Mouse (Mus musculus) mesoderm, embryonic 11.5 days (tissue): Measurements from ENCODE around the gene Ankrd12.

Experiments
- DNase-seq: peaks from one replicate; pipeline ENCODE4 v3.0.0-alpha.2; 2012; ENCODE audit warnings: low read depth, low spot score

Ankrd12 gene

DNA sequence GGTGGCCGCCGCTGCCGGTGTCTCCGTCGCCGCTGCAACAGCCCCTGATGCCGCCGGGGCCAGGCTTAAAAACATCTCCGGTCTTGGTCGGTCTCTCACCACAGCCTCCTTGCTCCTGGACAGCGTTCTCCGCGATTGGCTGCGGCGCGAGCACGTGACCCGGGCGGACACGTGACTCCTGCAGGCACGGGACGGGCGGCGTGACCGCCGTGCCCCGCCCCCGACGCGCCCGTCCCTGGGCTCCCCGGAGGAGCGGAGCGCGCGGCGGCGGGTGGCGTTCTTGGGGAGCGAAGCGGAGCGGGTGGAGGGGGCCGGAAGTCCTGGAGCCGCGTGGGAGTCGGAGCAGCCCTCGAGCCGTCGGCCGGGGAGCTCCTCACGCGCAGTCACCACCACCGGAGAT is at the start of gene Ankrd12:
TSS of gene Ankrd12 (minus strand) at position 156 of the 400 bp plus-strand sequence.
- DNase-seq: peak; percentile 94

DNA sequence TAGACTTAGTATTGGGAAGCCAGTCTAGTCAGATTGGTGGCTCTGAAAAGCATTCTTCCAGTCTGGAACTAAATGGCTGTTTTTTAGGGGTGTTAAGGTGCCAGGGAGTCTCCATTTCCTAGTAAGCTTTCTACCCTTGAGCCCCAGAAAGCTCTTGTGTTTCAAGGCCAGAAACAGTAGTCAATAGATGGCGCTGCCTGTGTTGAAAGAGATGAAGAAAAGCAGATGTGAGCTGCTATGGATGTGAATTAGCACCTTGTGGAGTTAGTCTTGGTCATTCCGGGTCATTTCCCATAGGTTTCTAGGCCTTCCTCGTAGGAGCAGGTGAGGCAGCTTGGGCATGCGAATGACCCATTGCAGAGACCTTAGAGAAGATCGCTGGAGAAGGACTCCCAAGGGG is 48.3 kb upstream of the Ankrd12 start:
- DNase-seq: no peak

DNA sequence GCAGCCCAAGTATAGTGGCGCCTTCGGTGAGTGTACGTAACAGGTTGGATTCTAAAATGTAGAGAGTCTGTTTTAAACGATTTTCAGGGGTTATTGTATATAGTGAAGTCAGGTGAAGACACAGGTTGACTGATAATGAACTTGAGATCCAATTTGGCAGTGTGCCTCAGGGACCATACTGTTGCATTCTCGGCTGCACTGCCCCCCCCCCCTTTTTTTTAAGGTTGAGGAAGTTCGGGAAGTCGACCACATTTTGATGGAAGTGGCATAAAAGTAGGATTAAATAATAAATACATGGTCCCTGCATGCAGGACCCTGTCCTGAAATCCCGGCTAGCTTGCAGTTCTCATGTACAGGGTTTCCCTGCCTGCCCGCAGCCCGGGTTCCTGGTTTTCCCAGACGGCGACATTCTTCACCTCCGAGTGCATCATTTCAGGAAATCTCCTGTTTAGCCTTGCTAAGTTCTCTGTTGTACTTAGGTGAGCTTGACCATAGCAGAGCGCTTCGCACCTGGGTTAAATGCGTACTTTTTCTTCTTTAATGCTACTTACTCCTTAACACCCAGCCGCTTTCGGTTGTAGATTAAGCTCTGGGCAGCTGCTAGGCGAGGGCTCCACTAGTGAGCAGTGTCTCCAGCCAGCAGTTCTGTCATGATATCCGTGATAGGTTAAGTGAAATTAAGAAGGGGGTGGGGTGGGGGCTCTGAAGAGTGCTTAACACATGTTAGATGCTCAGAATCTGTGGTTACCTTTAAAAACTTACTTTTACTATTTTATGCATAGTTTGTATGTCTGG is 47.1 kb upstream of the Ankrd12 start:
- no peak for DNase-seq

DNA sequence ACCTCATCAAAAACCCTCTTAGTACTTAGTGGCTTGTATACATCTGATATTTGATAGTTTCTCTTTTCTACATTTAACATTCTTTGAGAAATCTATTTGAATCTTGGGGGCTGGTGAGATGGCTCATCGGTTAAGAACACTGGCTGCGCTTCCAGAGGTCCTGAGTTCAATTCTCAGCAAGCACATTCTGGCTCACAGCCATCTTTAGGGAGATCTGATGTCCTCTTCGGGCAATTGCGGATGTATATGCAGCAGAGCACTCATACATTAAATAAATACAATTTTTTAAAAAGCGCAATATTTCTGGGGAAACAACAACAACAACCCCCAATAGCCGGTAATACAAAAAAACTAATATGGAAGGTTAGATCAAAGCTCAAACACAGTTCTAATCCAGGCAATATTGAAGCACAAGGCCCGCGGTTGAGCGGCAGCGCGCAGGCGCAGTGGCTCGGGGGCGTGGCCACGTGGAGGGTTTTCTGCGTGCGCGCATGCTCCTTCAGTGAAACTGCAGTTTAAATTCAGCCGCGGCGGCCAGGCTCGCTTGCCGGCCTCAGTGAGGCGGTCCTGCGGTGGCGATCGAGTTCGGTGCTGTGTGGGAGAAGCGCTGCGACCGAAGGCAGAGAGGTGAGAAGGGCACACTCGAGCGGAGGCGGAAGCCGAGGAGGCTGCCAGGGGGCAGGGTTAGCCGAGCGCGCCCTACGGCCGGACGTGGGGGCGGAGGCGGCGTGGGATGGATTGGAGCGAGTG is 46.4 kb upstream of the Ankrd12 start, which contains the start of gene Ddx11:
TSS of gene Ddx11 (plus strand) at position 455 of the 750 bp plus-strand sequence.
- peak; percentile 92 for DNase-seq

DNA sequence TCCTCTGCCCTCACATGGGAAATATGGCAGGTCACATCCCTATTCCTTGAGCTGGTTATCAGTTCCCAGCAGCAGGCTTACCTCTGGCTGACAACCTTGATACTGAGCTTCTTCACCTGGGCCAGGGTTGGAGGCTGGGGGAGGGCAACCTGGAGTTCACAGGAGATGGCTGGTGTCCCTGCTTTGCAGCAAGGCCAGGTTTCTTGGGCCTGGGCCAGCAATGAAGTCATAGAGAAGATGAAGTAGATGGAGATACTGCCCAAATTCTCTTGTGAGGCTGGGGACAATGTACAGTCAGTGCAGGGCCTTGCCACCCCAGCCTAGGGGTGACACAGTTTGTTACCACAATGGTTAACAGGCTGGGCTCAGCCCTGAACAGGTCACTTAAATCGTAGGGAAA is 43.8 kb upstream of the Ankrd12 start:
- DNase-seq: no peak

DNA sequence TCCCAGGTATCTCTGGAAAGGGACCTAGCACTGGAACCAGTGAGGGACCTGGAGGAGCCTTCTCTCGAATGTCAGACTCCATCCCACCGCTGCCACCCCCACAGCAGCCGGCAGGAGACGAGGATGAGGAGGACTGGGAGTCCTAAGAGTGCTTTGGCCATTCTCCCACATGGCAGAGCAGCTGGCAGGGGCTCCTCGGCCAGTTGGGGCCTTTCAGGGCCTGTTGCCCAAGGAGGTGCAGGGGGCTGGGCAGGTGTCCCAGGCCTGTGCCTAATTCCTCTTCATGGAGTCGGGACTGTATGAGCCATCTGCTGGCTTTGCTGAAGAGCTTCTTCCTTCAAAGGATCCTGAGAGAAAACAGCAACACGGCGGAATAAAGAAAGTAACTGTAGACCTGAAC is 42.1 kb upstream of the Ankrd12 start:
- no peak for DNase-seq

DNA sequence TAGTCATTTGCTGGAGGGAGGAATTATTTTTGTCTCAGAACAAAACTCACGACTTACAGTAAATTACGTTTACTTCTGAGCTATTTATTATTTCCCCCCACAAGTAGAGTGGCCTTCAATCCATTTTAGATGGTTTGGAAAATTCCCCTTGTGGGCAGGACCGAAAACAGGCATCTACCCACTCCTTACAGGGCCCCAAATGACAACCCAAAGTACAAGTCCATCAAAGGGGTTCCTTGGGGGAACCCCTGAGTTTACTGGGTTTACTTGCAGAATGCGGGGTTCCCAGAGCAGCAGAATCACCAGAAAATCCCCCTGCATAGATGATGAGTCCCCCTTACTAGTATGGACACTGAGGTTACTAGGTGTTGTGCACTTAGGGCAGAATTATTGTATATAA is 35.3 kb upstream of the Ankrd12 start:
- DNase-seq: no peak

DNA sequence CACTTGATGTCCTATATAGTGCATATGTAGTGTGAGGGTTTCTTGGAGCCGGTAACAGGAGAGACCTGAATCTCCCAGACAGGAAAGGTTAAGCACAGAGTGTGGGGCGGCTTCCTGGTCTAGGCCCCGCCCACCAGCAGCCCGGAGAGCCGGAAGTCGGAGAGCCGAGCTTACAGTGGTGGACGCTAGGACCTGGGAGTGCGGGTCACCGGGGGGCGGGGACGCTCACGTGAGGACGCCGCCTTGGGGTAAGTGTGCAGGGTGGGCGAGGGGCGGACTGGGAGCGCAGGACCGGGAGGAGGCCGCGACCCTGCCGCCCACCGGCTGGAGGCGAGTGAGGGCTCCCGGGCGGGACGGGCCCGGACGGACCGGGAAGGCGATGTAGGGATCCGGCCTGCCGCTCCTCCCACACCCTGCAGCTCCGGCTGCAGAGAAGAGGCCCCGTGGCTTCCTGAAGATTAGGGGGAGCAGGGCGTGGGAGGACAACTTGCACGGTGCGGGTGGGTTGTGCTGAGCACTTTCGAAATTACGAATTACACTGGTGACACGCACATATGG is 34.6 kb upstream of the Ankrd12 start, which contains the start of gene Washc1:
TSS of gene Washc1 (plus strand) at position 144 of the 558 bp plus-strand sequence.
- DNase-seq: peak; percentile 93

DNA sequence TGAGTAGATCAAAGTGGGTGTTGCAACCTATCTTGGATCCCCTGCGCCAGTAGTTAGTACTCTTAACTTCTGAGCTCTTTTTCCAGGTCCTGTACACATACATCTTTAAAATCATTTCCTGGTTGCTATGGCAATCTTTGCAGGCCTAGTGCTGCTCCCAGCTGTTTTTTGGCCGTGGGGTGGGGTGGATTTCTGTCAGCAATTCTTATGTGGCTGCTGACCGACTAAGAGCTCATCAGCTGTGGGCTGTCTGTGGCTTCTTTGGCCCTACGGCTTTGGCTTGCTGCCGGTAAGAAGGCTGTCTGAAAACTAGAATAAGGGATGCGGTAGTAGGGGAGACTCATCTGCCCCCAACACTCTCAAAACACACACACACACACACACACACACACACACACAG is 33.9 kb upstream of the Ankrd12 start:
- DNase-seq: no peak

DNA sequence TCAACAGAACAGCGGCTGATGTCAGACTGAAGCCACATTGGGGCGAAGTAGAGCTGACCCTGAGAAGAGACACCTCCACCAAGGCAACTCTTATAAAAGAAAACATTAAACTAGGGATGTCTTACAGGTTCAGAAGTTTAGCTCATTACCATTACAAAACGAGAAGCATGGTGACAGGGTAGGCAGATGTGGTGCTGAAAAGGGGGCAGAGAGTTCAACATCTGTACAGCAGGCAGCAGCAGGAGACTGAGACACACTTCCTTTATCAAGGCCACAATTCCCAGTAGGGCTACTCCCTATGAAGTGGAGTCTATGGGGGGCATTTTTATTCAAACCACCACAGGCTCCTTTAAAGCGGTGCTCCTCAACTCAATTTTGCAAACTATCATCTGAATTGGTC is 31.3 kb upstream of the Ankrd12 start:
- no peak for DNase-seq

DNA sequence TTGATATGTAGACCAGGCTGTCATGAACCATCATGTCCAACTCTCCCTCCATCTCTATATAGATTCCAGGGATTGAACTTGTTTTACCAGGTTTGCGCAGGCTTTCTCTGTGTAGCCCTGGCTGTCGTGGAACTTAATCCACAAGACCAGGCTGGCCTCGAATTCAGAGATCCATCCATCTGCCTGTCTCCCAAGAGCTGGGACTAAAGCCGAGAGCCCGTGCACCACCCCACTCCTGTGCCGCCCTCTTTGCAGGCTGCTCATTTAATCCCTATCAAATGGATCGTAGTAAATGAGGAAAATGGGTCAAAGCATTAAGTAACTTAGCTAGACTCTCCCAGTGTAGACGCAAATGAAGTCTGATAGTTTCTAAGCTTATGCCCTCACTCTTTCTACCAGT is 30.6 kb upstream of the Ankrd12 start:
- DNase-seq: no peak

DNA sequence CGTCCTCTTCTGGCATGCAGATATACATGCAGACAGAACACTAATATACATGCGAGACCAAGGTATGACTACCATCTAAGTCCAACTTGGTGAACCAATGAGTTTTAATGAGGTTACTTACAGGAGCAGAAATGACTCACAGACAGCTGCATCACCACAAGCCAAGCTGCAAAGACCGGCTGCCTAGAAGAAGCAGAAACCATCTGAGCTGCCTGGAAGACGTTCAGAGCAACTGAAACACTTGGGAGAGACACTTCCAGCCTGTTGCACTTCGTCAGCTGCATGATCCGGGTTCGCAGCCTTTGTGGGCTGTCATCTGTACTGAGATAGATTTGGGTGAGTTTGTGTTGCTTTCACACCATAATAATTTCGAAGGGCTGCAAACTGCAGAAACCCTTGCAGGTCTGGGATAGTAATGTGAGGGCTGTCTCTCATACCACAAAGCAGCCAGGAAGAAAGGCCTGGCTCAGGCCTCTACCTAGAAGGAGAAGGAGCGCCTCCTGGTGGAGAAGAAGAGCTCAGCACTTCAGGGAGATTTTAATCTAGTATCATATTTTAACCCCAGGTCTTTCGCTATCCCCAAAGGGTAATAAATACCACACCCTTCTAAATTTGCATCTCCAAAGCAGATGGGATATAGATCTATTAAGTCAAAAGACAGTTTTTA is 29.8 kb upstream of the Ankrd12 start:
- peak; percentile 79 for DNase-seq

DNA sequence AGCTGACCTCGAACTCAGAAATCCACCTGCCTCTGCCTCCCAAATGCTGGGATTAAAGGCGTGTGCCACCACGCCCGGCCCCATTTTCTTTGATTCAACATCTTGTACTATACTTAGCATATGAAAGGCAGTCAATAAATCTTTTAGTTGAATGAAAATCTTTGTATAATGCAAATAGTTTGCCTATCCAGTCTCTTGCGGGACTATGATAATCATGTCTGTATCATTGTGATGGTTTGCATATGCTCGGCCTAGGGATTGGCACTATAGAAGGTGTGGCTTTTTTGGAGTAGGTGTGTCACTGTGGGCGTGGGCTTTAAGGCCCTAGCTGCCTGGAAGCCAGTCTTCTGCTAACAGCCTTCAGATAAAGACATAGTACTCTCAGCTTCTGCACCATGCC is 27.2 kb upstream of the Ankrd12 start:
- no peak for DNase-seq

DNA sequence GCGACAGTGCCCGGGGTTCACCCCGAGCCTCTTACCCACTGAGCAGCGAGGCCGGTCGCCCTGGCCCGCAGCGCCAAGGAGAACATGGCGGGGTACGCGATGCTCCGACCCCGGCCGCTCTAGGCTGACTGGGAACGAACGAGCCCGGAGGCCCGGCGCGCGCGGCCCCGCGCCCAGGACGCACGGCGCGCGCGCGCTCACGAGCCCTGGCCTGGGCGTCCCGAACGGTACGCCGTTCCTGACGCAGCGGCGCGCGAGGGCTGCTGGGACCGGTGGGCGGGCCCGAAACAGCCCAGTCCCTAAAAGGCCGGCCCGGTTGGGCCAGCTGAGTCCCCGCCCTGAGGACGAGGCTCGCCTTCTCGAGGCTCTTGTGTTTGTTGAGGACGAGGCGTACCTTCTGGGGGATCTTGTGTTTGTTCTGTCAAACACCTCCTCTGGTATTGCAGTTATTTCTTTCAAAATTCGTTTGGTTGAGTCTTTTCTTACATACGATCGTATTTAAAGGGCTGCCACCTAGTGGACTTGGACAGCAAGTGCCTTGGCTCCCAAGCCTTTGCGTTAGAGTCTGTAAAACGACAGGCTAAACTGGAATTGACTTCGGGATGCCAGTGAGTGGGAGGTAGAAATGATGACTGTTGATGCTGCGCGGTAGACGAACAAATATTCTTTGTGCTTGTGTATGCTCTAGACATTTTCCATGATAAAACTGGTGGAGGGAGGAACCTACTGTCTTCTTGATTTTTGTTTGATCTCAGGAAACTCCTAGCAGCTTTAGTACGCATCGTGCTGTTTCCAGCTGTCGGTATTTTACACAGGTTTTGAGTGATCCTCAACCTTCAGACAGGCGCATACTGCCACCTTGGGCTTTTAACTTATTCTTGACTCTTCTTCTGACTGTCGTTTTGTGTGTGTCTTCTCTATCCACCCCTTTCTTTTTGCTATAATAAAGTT is 24.8 kb upstream of the Ankrd12 start, which contains the start of gene Ndufv2:
TSS of gene Ndufv2 (minus strand) at position 180 of the 951 bp plus-strand sequence.
- peak; percentile 97 for DNase-seq

DNA sequence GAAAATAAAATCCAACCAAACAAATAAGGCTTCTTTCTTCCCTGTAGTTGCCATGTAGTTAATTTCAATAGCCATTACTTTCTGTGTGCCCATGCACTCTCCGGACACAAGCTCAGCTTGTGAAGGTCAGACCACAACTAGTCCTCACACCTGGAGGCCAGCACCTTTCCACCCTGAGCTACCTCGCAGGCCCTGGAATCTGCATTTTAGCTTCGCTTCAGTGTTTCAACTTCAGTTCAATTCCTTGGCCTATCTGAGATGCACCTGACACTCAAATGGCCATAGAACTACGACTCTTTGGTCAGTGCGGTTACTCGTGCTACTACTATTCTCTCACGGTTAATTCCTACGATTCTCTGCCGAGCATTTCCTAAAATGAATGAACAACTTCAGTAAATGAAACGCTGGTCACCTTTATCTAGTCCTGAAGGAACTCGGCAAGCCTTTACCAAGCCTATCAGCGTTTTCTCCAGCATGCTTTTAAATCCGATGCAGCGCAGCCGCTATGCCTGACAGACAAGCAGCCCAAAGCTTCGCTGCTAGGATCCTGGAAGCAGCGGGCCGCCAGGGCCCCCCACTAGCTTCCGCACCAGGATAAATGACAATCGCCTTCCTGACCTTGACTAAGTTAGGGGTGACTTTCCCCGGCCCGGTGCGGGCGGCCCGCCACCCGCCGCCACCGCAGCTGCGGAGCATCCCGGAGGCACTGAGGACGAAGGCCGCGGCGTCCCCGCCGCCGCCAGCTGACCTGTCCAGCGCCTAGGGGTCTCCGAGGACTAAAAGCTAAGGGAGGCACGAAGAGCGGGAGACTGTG is 23.9 kb upstream of the Ankrd12 start:
- DNase-seq: no peak

DNA sequence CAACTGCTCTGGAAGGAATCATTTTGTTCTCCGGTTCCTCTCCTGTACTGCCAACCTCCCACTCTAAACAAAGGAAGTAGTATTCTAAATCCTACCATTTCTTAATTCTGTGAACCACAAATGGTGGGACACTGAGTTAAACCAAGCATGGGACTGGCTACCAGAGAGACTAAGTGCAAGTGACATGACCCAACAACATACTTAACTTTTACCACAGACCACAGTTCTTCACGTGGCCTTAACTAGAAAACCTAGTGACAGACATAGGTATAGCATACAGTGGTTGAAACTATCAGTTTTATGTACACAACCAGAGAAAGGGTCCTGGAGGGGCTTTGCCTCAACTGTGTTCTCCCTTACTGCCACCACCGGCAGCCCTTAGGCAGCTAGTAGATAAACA is 15.8 kb upstream of the Ankrd12 start:
- no peak for DNase-seq

DNA sequence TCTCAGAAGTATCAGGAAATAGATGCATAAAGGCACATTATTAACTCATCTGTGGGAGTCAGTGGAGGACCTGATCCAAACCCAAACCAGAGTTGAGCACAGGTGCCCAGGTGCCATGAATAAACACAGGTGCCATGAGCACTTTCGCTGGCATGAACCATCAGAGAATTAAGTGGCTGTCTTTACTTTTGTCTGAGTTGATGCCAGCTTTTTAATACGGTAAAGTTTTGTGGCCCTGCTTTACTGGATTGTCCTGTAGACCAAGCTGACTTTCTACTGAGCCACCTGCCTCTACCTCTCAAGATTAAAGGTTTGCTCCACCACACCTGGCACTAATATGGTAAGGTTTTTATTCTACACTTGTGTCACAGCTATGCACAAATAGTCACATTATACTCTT is 15.2 kb upstream of the Ankrd12 start:
- DNase-seq: no peak

DNA sequence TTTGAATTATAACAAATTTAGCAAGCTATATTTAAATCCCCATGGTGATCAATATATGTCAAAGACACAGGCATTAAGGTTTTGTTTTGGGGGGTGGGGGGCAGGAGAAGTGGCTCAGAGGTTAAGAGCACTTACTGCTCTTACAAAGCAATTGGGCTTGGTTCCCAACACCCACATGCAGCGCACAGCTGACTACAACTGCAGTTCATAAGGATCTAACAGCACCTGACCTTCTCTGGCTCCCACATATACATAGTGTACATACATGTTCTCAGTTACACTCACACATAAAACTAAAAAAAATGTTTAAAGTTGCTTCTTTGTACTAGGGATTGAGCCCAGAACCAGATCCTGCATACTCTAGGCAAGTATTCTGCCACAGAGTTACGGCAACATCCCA is 14.5 kb upstream of the Ankrd12 start:
- DNase-seq: no peak

DNA sequence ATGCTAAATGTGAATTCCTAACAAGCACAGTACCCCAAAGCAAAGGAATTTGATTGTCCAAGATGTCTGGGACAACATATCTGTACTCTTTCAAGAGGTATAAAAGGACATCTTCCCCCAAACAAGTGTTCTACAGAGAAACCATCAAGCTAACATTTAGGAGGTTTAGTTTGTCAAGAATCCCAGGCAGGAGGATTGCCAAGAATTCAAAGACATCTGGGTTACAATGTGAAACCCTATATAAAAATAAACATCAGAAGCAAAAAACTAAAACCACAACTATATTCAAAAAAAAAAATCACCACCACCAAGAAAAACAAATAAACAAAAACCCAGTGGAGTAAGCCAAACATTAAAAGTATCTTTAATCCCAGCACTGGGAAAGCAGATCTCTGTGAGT is 13.4 kb upstream of the Ankrd12 start:
- DNase-seq: no peak

DNA sequence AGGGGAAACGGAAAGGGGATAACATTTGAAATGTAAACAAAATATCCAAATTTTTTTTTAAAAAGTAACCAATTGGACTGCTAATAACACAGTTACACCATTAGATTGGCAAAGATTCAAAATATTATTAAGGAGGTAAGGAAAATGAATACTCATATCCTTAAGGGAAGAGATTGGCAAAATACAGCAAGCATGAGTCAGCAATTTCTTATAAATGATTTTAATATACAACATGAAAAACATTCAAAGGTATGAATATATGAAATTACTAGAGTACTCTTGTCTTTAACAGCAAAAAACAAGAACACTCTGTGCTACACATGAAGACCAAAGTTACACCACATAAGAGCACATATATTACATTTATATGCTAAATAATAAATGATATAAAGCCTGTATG is 8.1 kb upstream of the Ankrd12 start:
- no peak for DNase-seq
